Mouse (Mus musculus): ENCODE measurements at regions not wholly inside any gene's neighbourhood (a gene's known extent, or its start where the extent isn't known, plus 50 kb on each side); places are given as distances from the start of the nearest gene placed in this dataset.
A peak's percentile ranks its signal among the peaks of the same experiment; 100 is the strongest.

GRCm38 (mm10) chr9:63896073-63896807, 125.6 kb downstream of the Smad6 start:
- no peak overlapping the region for H3K27ac ChIP-seq
- no peak for ATAC-seq (ENCODE audit: low FRiP score, low read depth)
- 0 out of 2 replicates have a peak, but pooled peaks cover 4% of the 10 kb centered on the region for H3K4me1 ChIP-seq
- H3K4me2 ChIP-seq (replicated peaks): no peak overlapping the region
- H3K36me3 ChIP-seq: no peaks in the 10 kb centered on the region
- WGBS: 62% methylated on average over 15 of the region's 15 CpGs
- no peaks in the 10 kb centered on the region for H3K27me3 ChIP-seq (replicated peaks)
- H3K9me3 ChIP-seq: no peaks in the 10 kb centered on the region
- no peak overlapping the region for H3K4me3 ChIP-seq
- no peak overlapping the region for H3K9ac ChIP-seq

DNA sequence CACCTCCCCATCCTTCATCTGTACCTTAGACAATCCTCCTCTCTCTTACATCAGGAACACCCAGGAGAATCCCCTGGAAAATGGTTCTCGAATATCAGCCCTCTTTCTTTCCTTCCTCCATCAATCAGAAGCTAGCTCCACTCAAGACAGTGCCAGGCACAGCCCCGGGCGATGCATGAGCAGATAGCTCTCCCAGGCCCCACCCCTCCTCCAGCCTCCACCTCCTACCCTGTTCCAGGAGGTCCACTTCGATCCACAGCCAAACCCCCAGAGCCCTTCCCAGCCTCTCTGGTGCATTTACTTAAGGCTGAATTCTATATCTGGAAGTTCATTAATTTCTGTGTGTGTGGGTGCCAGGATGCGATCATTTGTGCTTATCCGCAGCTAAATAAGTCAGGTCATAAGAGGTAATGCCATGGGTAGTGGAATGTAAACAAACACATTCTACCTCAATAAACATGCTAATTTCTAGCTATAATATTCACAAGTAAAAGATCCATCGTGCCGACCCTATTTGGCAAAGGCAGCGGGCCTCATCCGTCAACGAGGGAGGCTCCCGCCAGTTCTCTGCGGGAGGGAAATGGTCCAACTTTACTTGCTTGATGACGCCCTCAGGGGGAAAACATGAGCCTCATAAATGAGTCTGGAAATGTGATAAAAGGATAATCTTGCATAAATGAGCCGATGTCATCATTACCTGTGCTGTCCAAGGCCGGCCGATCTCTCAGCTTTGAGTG, 129.5 kb downstream of the Smad6 start:
- Histone ChIP-seq H3K27ac (no peak overlapping the region), H3K27me3 (replicated peaks) (no peaks in the 10 kb centered on the region), H3K4me1 (0 out of 2 replicates have a peak, but pooled peaks cover 4% of the 10 kb centered on the region), H3K9me3 (no peaks in the 10 kb centered on the region), H3K9ac (no peak overlapping the region), H3K36me3 (no peaks in the 10 kb centered on the region), H3K4me2 (replicated peaks) (no peak overlapping the region), H3K4me3 (no peak overlapping the region)
- WGBS: 65% methylated on average over 17 of the region's 17 CpGs
- peak; percentile 50; the same call in 1 of the 2 replicates for ATAC-seq (ENCODE audit: low FRiP score, low read depth)

DNA sequence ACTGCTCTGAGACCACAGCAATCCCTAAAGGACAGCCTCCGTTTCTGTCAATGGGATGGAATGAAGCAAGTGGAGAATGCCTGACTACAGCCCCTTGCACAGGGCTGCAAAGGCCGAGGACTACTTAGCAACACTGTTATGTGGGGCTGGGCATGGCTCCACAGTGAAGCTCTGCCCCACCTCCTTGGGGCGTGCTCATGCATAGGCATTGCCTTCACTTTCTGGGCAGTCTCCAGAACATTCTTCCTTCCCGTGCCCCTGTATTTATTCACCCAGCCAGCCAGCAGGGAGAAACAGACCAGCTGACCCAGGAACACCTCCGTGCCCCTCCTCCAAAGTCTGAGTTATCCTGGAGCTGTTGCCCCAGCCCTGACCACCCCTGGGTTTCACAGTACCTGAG, 131.1 kb downstream of the Smad6 start:
- no peaks in the 10 kb centered on the region for H3K4me1 ChIP-seq
- ATAC-seq (ENCODE audit: low FRiP score, low read depth): no peak
- 59% methylated on average over 5 of the region's 5 CpGs for WGBS
- no peak overlapping the region for H3K27ac ChIP-seq
- no peak overlapping the region for H3K4me2 ChIP-seq (replicated peaks)
- no peak overlapping the region for H3K9ac ChIP-seq
- H3K36me3 ChIP-seq: no peaks in the 10 kb centered on the region
- H3K9me3 ChIP-seq: no peaks in the 10 kb centered on the region
- H3K27me3 ChIP-seq (replicated peaks): 0 out of 2 replicates have a peak, but pooled peaks cover 1% of the 10 kb centered on the region
- no peak overlapping the region for H3K4me3 ChIP-seq

GRCm38 (mm10) chr9:63889570-63889969, 131.8 kb upstream of the Smad3 start:
- Histone ChIP-seq H3K27me3 (replicated peaks) (peaks cover 8% of the 10 kb centered on the region; the same call in 1 of the 2 replicates), H3K4me3 (no peak overlapping the region), H3K9me3 (no peaks in the 10 kb centered on the region), H3K27ac (no peak overlapping the region), H3K9ac (no peak overlapping the region), H3K36me3 (no peaks in the 10 kb centered on the region), H3K4me2 (replicated peaks) (no peak overlapping the region), H3K4me1 (no peaks in the 10 kb centered on the region)
- no peak for ATAC-seq (ENCODE audit: low FRiP score, low read depth)
- 73% methylated on average over 6 of the region's 6 CpGs for WGBS

DNA sequence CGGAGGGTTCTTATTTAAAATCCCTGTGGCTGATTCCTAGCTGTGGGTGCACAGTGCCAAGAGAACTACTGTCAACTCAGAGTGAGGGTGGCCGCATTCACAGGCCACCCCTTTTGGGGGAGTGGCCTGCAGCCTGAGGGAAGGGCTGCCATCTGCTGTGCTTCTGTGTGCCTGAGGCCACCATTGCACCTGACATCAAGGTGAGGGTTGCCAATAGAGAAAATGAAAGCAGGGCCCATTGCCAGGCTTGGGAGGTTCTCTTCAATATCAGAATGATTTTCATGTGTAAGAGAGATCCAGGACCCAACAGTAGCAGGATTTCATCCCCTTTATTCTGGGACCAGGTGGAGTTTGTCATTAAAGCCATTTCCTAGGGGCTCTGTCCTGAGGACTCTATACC, 127.2 kb upstream of the Smad3 start:
- no peak overlapping the region for H3K4me3 ChIP-seq
- no peak overlapping the region for H3K9ac ChIP-seq
- H3K4me2 ChIP-seq (replicated peaks): no peak overlapping the region
- H3K4me1 ChIP-seq: peaks cover 11% of the 10 kb centered on the region
- H3K9me3 ChIP-seq: peaks cover 5% of the 10 kb centered on the region; the same call in 1 of the 2 replicates
- no peak overlapping the region for H3K27ac ChIP-seq
- 84% methylated on average over 2 of the region's 2 CpGs for WGBS
- no peak for ATAC-seq (ENCODE audit: low FRiP score, low read depth)
- peaks cover 22% of the 10 kb centered on the region for H3K27me3 ChIP-seq (replicated peaks)
- no peaks in the 10 kb centered on the region for H3K36me3 ChIP-seq

DNA sequence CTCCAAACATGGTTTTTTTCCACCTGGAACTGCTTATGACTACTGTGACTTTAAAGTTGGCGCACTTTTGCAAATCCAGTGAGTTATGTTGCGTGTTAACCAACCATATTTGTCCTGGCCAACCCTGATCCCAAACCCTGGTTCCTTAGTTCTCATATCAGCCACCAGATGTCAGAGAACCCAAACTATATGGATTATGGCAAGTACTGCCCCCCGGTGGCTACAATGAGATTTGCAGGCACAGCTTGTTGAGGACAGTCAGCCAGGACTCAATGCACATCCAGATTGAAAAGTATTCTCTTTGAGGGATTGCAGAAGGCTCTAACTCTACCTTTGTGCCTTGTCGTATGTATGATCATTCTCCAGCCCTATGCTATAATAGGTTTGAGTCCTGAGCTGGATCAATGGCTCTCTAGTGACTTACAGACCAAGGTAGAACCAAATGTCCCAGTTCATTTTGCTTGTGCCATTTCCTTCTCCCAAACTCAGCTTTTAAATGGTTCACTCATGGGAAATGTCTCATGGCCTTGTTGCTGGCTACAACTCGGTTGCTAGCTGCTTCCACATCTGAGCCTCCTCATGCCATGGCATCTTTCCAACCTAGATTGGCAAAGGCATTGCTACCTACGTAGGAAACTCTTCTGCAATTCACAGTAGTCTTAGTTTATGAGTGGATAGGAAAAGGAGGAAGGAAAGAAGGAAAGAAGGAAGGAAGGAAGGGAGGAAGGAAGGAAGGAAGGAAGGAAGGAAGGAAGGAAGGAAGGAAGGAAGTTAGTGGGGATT, 126.1 kb upstream of the Smad3 start:
- no peak overlapping the region for H3K27ac ChIP-seq
- H3K9me3 ChIP-seq: peaks cover 5% of the 10 kb centered on the region; the same call in 1 of the 2 replicates
- ATAC-seq (ENCODE audit: low FRiP score, low read depth): no peak
- no peak overlapping the region for H3K4me3 ChIP-seq
- peaks cover 21% of the 10 kb centered on the region for H3K4me1 ChIP-seq
- peaks cover 25% of the 10 kb centered on the region for H3K27me3 ChIP-seq (replicated peaks)
- 73% methylated on average over 6 of the region's 6 CpGs for WGBS
- no peak overlapping the region for H3K9ac ChIP-seq
- no peak overlapping the region for H3K4me2 ChIP-seq (replicated peaks)
- no peaks in the 10 kb centered on the region for H3K36me3 ChIP-seq

DNA sequence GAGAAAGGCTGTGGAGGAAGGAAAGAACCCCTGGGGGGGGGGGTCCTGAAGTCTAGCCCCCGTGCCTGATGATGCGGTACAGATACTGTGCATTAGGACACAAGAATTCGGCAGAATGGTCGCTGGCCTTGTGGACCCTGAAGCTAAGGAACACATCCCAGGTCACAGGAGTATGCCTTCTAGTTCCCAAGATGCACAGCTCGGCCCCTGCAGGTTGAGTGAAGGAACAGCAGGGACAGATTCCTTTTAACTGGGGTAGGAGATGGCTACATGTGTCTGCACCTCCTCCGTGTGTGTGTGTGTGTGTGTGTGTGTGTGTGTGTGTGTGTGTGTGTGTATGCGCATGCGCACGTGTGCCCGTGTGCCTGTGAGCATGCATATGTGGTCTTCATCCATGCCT, 123.9 kb upstream of the Smad3 start:
- Histone ChIP-seq H3K27me3 (replicated peaks) (peaks cover 38% of the 10 kb centered on the region), H3K4me2 (replicated peaks) (peak overlapping the region; percentile 49), H3K27ac (peak overlapping the region; percentile 60; the same call in 1 of the 2 replicates), H3K9me3 (peaks cover 5% of the 10 kb centered on the region; the same call in 1 of the 2 replicates), H3K9ac (no peak overlapping the region), H3K4me1 (peaks cover 34% of the 10 kb centered on the region), H3K36me3 (no peaks in the 10 kb centered on the region), H3K4me3 (no peak overlapping the region)
- ATAC-seq (ENCODE audit: low FRiP score, low read depth): peak; percentile 11; the same call in 1 of the 2 replicates
- WGBS: 74% methylated on average over 10 of the region's 10 CpGs

GRCm38 (mm10) chr9:63881261-63881563, 123.4 kb upstream of the Smad3 start:
- Histone ChIP-seq H3K36me3 (no peaks in the 10 kb centered on the region), H3K27ac (peak overlapping the region; percentile 60; the same call in 1 of the 2 replicates), H3K4me2 (replicated peaks) (peak overlapping the region; percentile 49), H3K9me3 (peaks cover 5% of the 10 kb centered on the region; the same call in 1 of the 2 replicates), H3K27me3 (replicated peaks) (peaks cover 38% of the 10 kb centered on the region), H3K4me3 (no peak overlapping the region), H3K9ac (no peak overlapping the region), H3K4me1 (peaks cover 37% of the 10 kb centered on the region)
- 46% methylated on average over 4 of the region's 4 CpGs for WGBS
- ATAC-seq (ENCODE audit: low FRiP score, low read depth): 0 out of 2 replicates have a peak, but pooled peaks have one; percentile 23

DNA sequence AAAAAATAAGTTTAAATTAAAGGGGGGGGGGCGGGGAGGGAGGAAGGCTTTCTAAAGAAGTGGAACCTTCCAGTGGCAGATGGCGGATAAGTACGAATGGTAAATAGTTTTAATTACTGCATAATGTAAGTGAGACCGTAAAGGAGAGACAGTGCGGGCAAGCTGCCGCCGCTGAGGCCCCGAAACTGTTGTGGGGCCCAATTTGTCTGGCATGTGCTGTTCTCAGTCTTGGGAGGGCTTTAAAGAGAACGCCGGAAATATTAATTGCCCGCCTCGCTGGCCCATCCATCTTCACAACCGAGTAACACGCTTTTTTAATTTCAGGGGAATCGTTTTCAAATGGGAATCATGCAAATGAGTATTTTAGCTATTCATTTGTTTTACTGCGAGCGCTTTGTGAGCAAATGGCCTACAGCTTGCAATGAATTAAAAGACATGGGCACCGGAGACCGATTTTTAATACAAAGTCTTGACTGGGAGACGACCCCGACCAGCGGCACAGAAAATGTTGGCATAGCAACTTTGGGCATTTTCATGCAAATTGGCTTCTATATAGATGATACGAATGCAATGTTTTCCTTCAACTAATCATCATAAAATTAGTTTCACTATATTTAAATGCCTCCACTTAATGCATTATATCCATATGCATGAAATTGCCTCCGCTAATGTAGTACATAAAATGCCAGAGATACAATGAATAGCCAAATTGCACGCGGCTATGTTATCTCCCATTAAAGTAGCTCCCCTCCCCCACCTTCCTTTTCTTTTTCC, 122.9 kb upstream of the Smad3 start:
- H3K9ac ChIP-seq: no peak overlapping the region
- ATAC-seq (ENCODE audit: low FRiP score, low read depth): peak; percentile 80
- WGBS: 9% methylated on average over 26 of the region's 26 CpGs

DNA sequence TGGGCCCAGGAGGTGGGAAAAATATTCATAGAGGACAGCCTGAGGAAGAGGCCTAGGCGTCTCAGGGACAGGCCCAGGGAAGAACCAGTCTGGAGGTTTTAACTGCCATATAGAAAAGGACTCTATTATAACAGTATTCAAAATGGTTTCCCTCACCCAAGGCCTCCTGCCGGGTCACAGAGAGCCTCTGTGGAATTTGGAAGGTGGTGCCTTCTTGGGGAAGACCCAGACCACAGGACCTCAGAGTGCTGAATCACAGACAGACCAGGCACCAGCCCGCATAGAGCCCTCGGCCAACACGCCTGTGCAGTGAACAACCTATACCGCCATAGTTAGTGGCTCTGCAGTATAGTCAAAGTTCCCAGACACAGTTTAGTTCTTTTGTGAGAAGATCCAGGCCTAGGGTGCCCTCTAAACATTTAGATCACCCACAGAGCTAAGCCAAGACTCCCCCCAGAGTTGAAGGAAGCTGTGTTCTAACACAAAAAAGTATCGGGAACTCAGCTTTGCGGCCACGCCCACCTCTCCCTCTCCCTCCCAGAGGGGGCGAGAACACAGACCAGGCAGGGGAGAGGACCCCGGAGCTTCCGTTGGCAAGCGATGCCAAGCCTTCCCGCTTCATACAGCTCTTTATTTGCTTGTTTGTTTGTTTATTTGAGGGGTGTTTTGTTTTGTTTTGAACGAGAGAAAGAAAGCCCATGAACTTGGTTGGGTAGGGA, 122.1 kb upstream of the Smad3 start:
- Histone ChIP-seq H3K4me1 (peaks cover 42% of the 10 kb centered on the region), H3K27ac (peak overlapping the region; percentile 47; the same call in 1 of the 2 replicates), H3K9me3 (peaks cover 5% of the 10 kb centered on the region; the same call in 1 of the 2 replicates), H3K27me3 (replicated peaks) (peaks cover 33% of the 10 kb centered on the region), H3K4me2 (replicated peaks) (peak overlapping the region; percentile 49), H3K4me3 (no peak overlapping the region), H3K36me3 (no peaks in the 10 kb centered on the region), H3K9ac (no peak overlapping the region)
- WGBS: 15% methylated on average over 15 of the region's 15 CpGs
- peak; percentile 26; the same call in 1 of the 2 replicates for ATAC-seq (ENCODE audit: low FRiP score, low read depth)

More for the DNA sequence above, 122.9 kb upstream of the Smad3 start:
- no peak overlapping the region for H3K4me3 ChIP-seq
- H3K4me2 ChIP-seq (replicated peaks): peak overlapping the region; percentile 49
- peaks cover 36% of the 10 kb centered on the region for H3K27me3 ChIP-seq (replicated peaks)
- peaks cover 5% of the 10 kb centered on the region; the same call in 1 of the 2 replicates for H3K9me3 ChIP-seq
- no peaks in the 10 kb centered on the region for H3K36me3 ChIP-seq
- H3K4me1 ChIP-seq: peaks cover 42% of the 10 kb centered on the region
- H3K27ac ChIP-seq: no peak overlapping the region

DNA sequence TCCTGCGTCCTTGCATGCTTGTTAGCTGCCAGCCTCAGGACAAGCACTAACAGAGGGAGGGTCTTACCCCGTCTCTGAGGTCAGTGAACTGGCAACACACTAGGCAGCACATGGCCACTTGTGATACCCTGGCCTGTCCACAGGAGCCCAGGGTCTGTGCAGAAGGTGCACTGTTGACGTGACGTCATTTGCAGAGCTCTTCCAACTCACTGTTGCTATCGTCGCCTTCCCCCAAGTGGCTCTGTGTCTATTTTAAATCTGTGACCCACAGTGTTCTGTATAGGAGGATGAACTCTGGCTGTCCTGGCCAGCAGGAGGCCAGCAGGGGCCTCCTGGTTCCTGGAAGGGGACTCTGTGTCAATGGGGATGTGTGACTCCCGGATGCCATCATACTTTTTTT, 120.1 kb upstream of the Smad3 start:
- no peak for ATAC-seq (ENCODE audit: low FRiP score, low read depth)
- Histone ChIP-seq H3K9ac (no peak overlapping the region), H3K9me3 (no peaks in the 10 kb centered on the region), H3K4me2 (replicated peaks) (no peak overlapping the region), H3K36me3 (no peaks in the 10 kb centered on the region), H3K27ac (no peak overlapping the region), H3K27me3 (replicated peaks) (peaks cover 24% of the 10 kb centered on the region), H3K4me3 (no peak overlapping the region), H3K4me1 (peaks cover 42% of the 10 kb centered on the region)
- WGBS: 71% methylated on average over 7 of the region's 7 CpGs

Data from neural tube, embryonic 12.5 days (tissue).